Mouse (Mus musculus) liver (tissue): ENCODE measurements around the gene Mif.
"Not testable (repeated sequence)": the region's sequence is repeated elsewhere in the genome, so short reads cannot be mapped to it uniquely, and the experiment has no call there.

Experiments used
- DNase-seq: peaks from one replicate; pipeline ENCODE4 v3.0.0-alpha.2; 2020; ENCODE audit warnings: mixed read lengths

The Mif gene

DNA sequence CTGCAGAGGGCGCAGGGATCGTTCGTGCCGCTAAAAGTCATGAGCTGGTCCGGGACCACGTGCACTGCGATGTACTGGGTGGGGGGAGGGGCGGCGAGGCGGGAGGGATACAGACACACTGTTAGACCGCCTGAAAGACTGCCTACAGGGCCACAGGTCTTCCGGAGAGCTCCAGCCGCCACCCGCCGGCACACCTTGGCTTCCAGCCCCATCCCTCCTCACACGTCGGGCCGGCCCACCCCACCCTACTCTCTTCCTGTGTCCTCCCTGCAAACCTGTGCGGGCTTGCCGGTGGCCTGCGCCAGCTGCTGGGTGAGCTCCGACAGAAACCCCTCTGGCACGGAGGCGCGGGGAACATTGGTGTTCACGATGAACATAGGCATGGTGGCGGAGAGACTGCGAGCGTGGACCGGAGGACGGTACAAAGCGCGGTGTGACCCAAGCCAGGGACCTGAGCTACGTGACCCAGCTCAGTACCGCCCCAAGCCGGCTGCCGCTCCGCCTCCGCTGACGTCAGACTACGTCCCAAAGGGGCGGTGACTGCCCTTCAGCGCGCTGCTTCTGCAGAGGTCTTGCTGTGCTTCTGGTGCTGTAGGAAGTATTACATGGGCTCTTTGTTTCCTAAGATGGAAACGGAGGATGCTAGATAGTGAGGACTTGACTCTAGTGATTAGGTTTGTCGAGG is at the start of gene Mif:
TSS of gene Mif (minus strand) at position 455 of the 685 bp plus-strand sequence.
- peak; percentile 92 for DNase-seq

DNA sequence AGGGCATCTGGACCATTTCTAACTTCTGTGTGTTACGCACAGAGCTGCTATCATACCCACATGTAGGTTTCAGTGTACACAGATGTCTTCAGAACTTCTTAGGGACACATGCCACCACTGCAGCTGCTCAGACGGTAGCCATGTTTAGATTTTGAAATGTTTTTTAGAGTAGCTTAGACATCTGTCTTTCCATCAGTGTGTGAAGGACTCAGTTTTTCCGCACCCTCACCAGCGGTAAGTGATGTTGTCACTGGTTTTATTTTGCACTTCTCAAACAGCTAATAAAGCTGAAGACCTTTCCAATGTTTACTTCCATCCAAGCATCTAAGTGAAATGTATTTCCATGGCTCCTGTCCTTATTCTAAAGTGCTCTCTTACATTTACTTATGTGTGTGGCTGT is 46.8 kb upstream of the Mif start:
- DNase-seq = no peak

DNA sequence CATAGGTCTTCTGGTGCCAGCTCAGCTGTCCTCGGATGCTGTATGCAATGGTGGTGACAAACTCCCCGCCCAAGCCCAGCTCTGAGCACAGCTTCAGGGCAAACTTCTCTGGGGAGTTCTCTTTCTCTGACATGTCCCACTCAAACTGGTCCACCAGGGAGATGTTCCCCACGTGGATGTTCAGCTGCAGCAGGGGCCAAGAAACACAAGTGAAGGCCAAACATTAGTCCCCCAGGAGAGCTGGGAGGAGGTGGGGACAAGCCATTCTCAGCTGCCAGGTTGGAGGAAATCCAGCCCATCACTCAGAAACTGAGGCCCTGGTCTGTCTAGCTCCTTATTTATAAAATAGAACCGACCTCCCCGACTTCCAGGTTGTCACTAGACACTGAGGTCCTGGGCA is 44.4 kb upstream of the Mif start:
- DNase-seq = no peak

DNA sequence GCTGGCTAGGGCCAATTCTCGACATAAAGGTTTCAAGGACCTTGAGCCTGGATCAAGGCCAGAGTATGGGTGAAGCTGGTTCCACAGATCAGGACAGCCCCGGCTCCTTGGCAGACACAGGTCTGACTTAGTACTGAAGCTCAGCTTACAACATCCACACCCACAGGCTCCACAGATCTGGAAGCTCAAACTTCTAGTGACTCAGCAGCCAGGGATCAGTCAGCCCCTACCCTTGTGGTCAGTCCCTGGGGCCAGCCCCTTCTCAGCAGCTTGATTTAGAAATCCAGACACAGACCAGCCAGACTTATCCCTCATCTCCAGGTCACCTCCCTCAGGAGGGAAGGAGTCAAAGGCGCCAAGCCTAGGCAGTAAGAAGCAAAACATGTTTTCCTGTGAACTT is 38.8 kb upstream of the Mif start:
- DNase-seq = no peak

- DNase-seq = no peak
Observed at GRCm38 (mm10) chr10:75898039-75898564, 38.1 kb upstream of the Mif start.

GRCm38 (mm10) chr10:75897373-75897772 is 37.3 kb upstream of the Mif start:
- DNase-seq = peak; percentile 68

GRCm38 (mm10) chr10:75896208-75896607 is 36.2 kb upstream of the Mif start:
- no peak for DNase-seq

- no peak for DNase-seq
Observed at GRCm38 (mm10) chr10:75895730-75896129, 35.7 kb upstream of the Mif start.

DNA sequence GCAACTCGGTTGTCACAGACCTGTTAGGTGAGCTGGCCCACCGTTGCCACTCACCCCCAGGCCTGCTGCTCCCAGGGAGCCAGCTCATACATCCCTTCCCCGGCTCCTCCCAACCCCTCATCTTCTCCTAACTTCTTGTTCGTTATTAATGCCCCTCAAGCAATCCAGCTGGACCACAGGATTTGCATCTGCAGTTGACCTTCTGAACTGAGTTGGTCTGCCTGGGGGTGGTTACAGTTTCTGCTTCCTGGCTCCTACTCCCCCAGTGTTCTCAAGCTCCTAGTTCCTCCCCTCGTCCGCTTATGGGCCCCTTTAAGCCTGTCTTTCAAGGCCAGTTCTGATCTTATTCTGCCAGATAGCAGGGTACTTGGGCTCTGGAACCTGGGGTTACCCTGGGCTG is 34.6 kb upstream of the Mif start:
- no peak for DNase-seq

DNA sequence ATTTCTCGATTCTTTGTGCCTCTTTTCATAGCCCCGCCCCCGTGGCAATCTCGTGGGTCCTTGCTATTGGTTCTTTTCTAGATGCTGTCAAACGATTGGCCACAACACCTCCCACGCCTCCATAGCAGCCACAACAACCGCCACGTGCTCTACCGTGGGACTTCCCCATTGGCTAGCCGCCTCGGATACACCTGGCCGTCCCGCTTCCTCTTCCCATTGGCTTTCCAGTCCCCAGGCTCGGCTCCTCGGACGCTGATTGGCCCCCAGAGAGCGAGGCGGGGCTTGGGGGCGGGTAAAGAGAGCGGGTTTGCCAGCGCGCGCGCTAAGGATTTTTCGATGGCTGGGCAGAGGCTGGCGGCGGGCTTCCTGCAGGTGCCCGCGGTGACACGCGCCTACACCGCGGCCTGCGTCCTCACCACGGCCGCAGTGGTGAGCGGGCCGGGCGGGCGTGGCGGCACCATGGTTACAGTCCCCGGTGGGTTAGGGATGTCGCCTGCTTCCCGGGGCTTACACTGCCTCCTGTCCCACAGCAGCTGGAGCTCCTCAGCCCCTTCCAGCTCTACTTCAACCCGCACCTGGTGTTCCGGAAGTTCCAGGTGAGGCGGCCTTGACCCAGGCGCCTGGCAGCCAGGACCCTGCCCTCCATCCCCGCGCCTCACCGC is 33.2 kb upstream of the Mif start, which contains the start of gene Derl3:
TSS of gene Derl3 (plus strand) at position 325 of the 662 bp plus-strand sequence.
- DNase-seq = peak; percentile 93

GRCm38 (mm10) chr10:75889406-75890153 is 29.5 kb upstream of the Mif start:
- DNase-seq = no peak

DNA sequence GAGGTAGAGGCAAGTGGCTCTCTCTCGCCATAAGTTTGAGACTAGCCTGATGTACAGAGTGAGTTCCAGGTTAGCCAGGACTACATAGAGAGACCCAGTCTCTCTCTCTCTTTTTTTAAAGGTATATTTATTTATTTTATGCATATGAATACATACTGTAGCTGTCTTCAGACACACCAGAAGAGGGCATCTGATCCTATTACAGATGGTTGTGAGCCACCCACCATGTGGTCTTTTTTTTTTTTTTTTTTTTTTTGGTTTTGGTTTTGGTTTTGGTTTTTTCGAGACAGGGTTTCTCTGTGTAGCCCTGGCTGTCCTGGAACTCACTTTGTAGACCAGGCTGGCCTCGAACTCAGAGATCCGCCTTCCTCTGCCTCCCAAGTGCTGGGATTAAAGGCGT is 27.5 kb upstream of the Mif start:
- DNase-seq = not testable (repeated sequence)

DNA sequence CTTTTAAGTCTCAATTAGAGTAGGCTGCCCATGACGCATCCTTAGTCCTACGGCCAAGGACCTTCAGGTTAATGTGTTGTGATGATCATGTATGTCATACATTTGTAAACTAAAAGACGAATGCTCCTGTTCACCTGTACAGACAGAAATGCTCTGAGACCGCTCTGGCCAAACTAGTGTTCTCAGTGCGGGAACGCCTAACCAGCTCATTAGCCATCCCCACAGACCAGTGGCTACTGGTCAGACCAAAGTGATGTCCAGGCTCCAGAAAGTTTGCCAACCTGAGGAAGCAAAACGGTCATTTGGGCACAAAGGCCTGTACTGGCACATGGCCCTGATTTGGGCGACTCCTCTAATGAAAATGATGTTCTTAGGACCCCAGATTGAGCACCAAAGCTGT is 24.7 kb upstream of the Mif start:
- no peak for DNase-seq

DNA sequence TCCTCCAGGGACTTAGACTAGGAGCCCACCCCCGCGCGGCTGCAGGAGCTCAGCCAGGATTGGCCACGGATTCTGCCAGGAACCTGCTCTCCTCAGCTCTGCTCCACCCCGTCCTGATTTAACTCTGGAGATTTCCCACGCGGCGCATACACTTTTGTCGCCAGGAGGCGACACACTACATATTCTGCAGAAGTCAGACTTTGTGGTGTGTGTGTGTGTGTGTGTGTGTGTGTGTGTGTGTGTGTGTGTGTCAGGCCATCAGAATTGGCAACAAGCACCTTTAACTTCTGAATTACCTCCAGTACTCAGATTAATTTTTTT is 23.2 kb upstream of the Mif start:
- peak; percentile 70 for DNase-seq

DNA sequence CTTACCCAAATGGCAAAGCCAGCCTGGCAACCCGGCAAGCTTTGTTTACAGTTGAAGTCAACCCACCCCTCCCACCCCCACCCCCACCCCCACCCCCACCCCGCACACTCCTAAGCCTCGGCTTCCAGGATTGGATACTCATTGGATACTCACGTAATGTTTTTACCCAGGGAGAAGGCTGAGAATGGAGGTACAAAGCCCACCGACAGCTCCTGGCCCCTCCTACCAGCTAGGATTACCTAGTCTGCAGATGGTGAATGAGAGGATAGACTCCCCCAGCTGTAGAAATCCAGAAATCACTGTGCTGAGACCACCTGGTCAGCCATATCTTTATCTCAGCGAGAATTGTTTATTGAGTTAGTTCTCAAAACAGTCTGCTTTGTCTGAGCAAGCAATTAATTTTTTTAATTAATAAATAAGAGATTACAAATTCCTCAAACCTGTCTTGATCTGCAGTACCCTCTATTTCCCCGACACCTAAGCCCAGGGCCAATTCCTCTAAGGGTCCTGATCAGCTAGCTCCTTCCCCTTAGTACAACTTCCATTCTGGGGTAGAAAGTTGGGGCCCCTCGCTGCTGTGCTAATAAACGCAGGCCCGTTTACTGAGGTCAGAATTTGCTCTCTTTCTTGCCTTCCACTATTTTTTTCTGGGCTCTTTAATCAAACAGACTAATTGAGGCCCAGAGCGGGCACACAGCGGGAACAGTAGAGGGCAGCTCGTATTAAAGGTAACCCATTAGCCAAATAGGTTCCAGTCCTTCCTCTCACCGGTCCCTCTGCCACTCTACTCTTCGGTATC is 22.6 kb upstream of the Mif start:
- DNase-seq = no peak

DNA sequence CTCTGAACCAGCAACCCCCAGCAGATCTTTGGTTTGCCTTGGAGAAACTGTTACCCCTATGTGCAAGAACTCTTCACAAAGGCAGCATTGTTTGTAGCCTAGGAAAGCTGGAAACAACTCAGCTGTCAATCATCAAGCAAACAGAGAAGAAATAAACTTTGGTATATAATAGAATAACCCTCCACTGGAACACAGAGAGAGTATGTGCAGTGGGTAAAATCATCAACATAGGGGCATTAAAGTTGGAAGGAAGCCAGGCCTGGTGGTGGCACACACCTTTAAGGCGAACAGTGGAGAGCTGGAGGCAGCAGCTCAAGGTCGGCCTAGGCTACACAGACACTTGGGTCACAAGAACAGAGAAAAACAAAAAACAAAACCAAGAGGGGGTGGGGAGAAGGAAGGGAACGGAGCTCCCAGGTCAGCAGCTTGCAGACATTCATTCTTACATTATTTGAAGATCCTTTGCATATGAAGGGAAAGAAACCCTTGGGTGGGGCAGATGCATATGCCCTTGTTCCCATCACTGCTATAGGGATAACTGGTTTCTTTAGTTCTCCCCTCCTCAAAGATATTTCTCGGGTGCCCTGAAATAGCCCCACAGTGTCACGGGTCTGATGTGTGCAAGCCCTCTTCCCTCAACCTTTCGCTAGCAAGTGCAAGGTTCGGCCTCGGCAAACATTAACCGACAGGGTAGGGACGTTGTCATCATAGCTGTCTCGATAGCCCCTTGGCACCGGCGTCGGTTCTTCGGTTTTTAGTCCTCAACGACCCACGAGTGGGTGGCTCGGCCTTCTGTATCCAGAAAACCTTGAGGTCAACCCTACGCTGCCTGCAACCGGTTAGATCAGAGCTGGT is 21.8 kb upstream of the Mif start:
- peak; percentile 43 for DNase-seq

DNA sequence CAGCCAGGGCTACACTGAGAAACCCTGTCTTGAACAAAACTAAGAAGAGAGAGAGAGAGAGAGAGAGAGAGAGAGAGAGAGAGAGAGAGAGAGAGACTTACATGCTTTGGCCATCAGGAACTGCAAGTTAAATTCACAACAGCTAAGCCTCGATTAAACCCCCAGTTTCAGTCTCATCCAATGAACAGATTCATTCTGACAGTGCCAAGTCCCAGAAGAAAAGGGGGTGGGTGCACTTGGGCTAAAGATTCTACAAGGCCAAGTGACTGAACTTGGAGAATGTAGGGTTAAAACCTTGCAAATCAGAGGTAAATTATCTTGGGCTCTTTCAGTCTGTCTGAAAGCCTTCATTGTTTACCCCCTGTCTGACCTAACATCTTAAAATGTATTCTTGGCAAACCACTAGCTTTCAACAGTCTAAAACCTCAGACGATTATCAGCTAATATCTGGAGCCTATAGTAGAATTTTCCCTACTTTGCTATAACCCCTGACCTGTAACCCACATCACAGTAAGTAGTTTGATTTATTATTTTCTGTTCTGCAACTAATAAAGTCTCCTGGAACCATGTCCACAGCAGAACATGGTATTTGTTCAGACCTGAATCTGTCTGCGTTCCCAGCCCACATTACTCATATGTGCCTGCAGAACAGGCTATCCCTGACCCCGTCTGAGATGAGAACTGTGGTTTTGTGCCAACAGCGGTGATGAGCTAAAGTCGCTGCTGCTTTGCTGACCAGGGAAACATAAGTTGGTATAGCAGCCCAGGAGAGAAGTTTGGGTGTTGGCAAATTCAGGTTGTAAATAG is 20.9 kb upstream of the Mif start:
- DNase-seq = no peak

- DNase-seq = no peak
Observed at GRCm38 (mm10) chr10:75880351-75880750, 20.3 kb upstream of the Mif start.

DNA sequence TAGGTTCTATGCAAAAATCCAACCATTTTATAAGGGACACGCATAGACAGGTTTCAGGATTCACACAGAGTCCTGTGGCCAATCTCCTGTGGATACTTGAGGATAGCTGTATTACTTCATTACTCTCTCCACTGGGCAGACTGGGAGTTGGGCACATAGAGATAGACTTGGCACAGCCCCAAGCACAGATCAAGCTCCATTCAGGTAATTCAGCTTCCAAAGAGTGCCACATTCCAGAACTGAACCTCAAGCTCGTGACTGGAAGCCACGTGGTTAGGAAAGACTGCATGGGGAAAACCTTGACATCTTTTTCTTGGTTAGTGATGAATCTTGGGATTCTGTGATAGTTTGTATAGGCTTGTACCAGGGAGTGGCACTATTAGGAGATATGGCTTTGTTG is 18.8 kb upstream of the Mif start:
- DNase-seq = no peak

- DNase-seq = no peak
Observed at GRCm38 (mm10) chr10:75873543-75874170, 13.6 kb upstream of the Mif start.
